Comparison of ENCODE assay signal across 15 mouse cellular contexts in genomic region chr9:65193214-65193613, GRCm38 (mm10). TPM values are rescaled to one million over a fixed set of nuclear protein-coding genes. Genes with fewer than 3 reads are reported as not detected.
DNase-seq lines count a peak whose midpoint lies in the region; ATAC-seq lines count a peak whose summit lies in the region.
"Had no signal": no experiment of that assay in that cellular context is flagged by ENCODE, and none has a peak within 500 bp of the region (broad histone marks: within the 10 kb centered on the region; RNA-seq: fewer than 3 reads in every experiment).

No protein-coding gene starts in this region.

- H3K4me1 ChIP-seq in erythroblast, embryonic 14.5 days (ENCODE audit: control insufficient read depth) = peaks cover 46% of the 10 kb centered on the region
- H3K4me1 ChIP-seq in embryonic facial prominence, embryonic 10.5 days = peaks cover 73% of the 10 kb centered on the region

- 54% methylated on average over 12 of the region's 12 CpGs for WGBS in embryonic facial prominence, embryonic 10.5 days

- H3K4me3 ChIP-seq in erythroblast, embryonic 14.5 days (replicated peaks) = peak overlapping the region; percentile 17
- H3K4me3 ChIP-seq in embryonic facial prominence, embryonic 10.5 days = no peak overlapping the region
- H3K4me3 ChIP-seq: heart, embryonic 10.5 days; hindbrain, embryonic 13.5 days; left cerebral cortex, adult 2 months; myocyte had no signal

- no peaks in the 10 kb centered on the region for H3K9me3 ChIP-seq in erythroblast, embryonic 14.5 days (ENCODE audit: control insufficient read depth, low read length)
- no peaks in the 10 kb centered on the region for H3K9me3 ChIP-seq in embryonic facial prominence, embryonic 10.5 days
- H3K9me3 ChIP-seq: heart, embryonic 10.5 days; hindbrain, embryonic 13.5 days had no signal

- no peaks in the 10 kb centered on the region for H3K36me3 ChIP-seq in erythroblast, embryonic 14.5 days (ENCODE audit: control insufficient read depth)
- H3K36me3 ChIP-seq in embryonic facial prominence, embryonic 10.5 days (replicated peaks) = no peaks in the 10 kb centered on the region
- H3K36me3 ChIP-seq: heart, embryonic 10.5 days; hindbrain, embryonic 13.5 days had no signal

- peak; percentile 22 for DNase-seq in lung, postnatal 36 days
- no peak for DNase-seq in lung, postnatal 14 days
- no peak for DNase-seq in embryonic facial prominence, embryonic 10.5 days (ENCODE audit: low spot score)
- DNase-seq in retina, embryonic 14.5 days (ENCODE audit: low spot score) = peak; percentile 32
- DNase-seq in cerebellum, adult 9-11 months = no peak
- DNase-seq: adrenal gland, postnatal 14 days; kidney, adult 18-20 months had no signal

- peak overlapping the region; percentile 67 for H3K27ac ChIP-seq in embryonic facial prominence, embryonic 10.5 days (replicated peaks)
- H3K27ac ChIP-seq: heart, embryonic 10.5 days; hindbrain, embryonic 13.5 days; left cerebral cortex, adult 2 months had no signal

- no peaks in the 10 kb centered on the region for H3K27me3 ChIP-seq in erythroblast, embryonic 14.5 days (ENCODE audit: control insufficient read depth)
- H3K27me3 ChIP-seq in embryonic facial prominence, embryonic 10.5 days (replicated peaks; ENCODE audit: low read depth, poor library complexity, severe bottlenecking) = no peaks in the 10 kb centered on the region
- H3K27me3 ChIP-seq: hindbrain, embryonic 13.5 days had no signal

- no peak for ATAC-seq in erythroblast, adult 5-6 weeks (replicated peaks; ENCODE audit: low FRiP score, poor library complexity, severe bottlenecking)
- ATAC-seq in megakaryocyte, adult 5-6 weeks (ENCODE audit: poor library complexity, severe bottlenecking) = no peak

RNA-seq across cellular contexts. Expression of gene Parp16, which starts 1.9 kb away (rescaled TPM):
- 3.0 and 3.3 TPM in 2 replicates for polyA plus RNA-seq in erythroblast, embryonic 14.5 days (2012)
- total RNA-seq in erythroblast, adult 5-6 weeks (2015; ENCODE audit: low replicate concordance) = 10.2 and 13.2 TPM in 2 replicates
- 14.5 and 15.3 TPM in 2 replicates for total RNA-seq in erythroblast, adult 5-6 weeks (2017; ENCODE audit: low replicate concordance)
- 8.2 and 8.3 TPM in 2 replicates for polyA plus RNA-seq in embryonic facial prominence, embryonic 10.5 days (2016; fragmentation: Nextera tagmentation; extraction: Ambion mirVana)
- 0.80 and 1.3 TPM in 2 replicates for total RNA-seq in megakaryocyte, adult 5-6 weeks (2015)
- total RNA-seq in megakaryocyte, adult 5-6 weeks (2017) = 0.95 and 0.98 TPM in 2 replicates

RNA-seq across cellular contexts. Expression of gene Igdcc3, which starts 52.2 kb away (rescaled TPM):
- not detected in 2 replicates for polyA plus RNA-seq in erythroblast, embryonic 14.5 days (2012)
- not detected in 2 replicates for total RNA-seq in erythroblast, adult 5-6 weeks (2015; ENCODE audit: low replicate concordance)
- total RNA-seq in erythroblast, adult 5-6 weeks (2017; ENCODE audit: low replicate concordance) = not detected in 2 replicates
- 167 and 281 TPM in 2 replicates for polyA plus RNA-seq in embryonic facial prominence, embryonic 10.5 days (2016; fragmentation: Nextera tagmentation; extraction: Ambion mirVana)
- not detected in 2 replicates for total RNA-seq in megakaryocyte, adult 5-6 weeks (2015)
- not detected in 2 replicates for total RNA-seq in megakaryocyte, adult 5-6 weeks (2017)
- polyA plus RNA-seq: large intestine, adult 2 months; myocyte had no signal

Comparison
In these comparisons a context has a peak if more than half of its experiments do, and no peak if none do; other contexts are left out.
1. DNase-seq: peak in lung, postnatal 36 days (single experiment) and retina, embryonic 14.5 days (single experiment); none in lung, postnatal 14 days (single experiment), embryonic facial prominence, embryonic 10.5 days (single experiment) and cerebellum, adult 9-11 months (single experiment).
2. RNA of gene Parp16, which starts 1.9 kb away (total RNA-seq): 10.2 to 15.3 TPM in erythroblast, adult 5-6 weeks; 0.80 to 1.3 TPM in megakaryocyte, adult 5-6 weeks; every median in the first group is over 4 times any median in the second.